Mouse (Mus musculus): Measurements from ENCODE around the gene Slc43a1. TPM values are rescaled to one million over a fixed set of nuclear protein-coding genes. Genes with fewer than 3 reads are reported as not detected.

Gene Slc43a1
- total RNA-seq, 4 experiments from 2014 or later = 8.0 to 28.2 (median 14.4) TPM

GRCm38 (mm10) chr2:84865616-84866571 lies 27.2 kb downstream of the Slc43a1 start:
- DNase-seq (ENCODE audit: low spot score in 2 of 2) = peak in 1 of 2 experiments; percentile 40

DNA sequence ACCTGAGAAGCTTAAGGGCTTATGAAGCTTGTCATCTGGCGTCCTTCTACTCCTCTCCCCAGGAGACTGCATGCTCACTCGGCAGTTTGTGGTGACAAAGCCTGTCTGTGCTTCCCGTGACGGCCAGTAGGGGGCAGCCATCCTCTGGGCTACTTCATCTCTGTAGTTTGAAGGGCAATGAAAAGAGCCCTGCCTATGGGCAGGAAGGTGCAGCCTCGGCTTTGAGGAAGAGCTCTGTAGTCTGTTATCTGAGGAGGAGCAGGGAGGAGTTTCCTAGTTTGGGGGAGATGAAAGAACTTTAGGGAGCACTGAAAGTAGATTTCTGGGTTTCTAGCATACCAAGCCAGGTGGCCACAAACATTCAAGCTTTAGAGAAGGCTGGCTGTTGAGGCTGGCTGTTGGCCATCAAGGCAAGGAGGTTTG lies 29.9 kb downstream of the Slc43a1 start:
- DNase-seq (ENCODE audit: low spot score in 2 of 2) = peak in 1 of 2 experiments; percentile 38

- DNase-seq (ENCODE audit: low spot score in 2 of 2) = no peak
Measured at GRCm38 (mm10) chr2:84868977-84869376, 30.3 kb downstream of the Slc43a1 start.

- DNase-seq (ENCODE audit: low spot score in 2 of 2) = no peak
Measured at GRCm38 (mm10) chr2:84870623-84871160, 32.0 kb downstream of the Slc43a1 start.

GRCm38 (mm10) chr2:84872105-84872716 lies 33.6 kb downstream of the Slc43a1 start:
- peak in 1 of 2 experiments; percentile 56 for DNase-seq (ENCODE audit: low spot score in 2 of 2)

- no peak for DNase-seq (ENCODE audit: low spot score in 2 of 2)
Measured at GRCm38 (mm10) chr2:84875842-84876241, 37.2 kb downstream of the Slc43a1 start.

GRCm38 (mm10) chr2:84880590-84880989 lies 41.9 kb downstream of the Slc43a1 start:
- DNase-seq (ENCODE audit: low spot score in 2 of 2) = no peak

GRCm38 (mm10) chr2:84882606-84883005 lies 44.0 kb downstream of the Slc43a1 start:
- DNase-seq (ENCODE audit: low spot score in 2 of 2) = no peak

DNA sequence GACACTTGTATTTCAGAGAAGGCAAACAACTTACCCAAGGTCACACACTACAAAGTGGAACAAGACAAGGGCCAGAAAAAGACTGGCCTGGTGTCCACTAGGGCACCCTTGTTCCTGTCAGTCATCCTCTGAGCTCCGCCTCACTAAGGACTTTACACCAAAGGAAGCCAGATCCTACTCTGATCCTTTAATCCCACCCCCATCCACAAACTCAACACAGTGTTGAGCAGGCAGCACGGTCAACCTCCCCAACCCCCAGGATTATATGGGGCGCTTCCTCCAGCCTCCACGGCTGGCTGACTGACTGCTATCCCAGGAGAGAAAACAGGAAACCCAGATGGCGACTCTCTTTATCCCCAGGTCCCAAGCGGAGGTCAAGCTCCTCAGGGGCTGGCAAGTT lies 44.4 kb downstream of the Slc43a1 start:
- no peak for DNase-seq (ENCODE audit: low spot score in 2 of 2)

- no peak for DNase-seq (ENCODE audit: low spot score in 2 of 2)
Measured at GRCm38 (mm10) chr2:84883530-84883929, 44.9 kb downstream of the Slc43a1 start.

- no peak for DNase-seq (ENCODE audit: low spot score in 2 of 2)
Measured at GRCm38 (mm10) chr2:84883942-84884341, 45.3 kb downstream of the Slc43a1 start.

DNA sequence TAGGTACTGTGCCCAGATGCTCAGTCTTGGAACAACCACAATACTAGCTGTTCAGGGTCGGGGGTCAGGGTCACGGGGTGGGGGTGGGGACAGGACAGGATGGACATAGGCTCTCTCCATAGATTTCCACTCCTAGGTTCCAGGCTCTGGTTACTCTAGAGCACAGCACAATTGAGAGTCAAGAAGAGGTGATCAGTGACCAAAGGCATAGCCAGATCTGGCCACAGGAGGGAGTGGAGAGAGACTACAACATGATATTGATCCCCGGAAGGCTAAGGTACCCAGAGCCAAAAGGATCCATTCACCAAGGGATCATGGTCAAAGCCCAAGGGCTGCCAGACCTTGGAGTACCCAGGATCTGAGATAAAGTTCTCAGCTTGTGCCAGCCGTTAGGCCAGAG lies 46.0 kb downstream of the Slc43a1 start:
- no peak for DNase-seq (ENCODE audit: low spot score in 2 of 2)

DNA sequence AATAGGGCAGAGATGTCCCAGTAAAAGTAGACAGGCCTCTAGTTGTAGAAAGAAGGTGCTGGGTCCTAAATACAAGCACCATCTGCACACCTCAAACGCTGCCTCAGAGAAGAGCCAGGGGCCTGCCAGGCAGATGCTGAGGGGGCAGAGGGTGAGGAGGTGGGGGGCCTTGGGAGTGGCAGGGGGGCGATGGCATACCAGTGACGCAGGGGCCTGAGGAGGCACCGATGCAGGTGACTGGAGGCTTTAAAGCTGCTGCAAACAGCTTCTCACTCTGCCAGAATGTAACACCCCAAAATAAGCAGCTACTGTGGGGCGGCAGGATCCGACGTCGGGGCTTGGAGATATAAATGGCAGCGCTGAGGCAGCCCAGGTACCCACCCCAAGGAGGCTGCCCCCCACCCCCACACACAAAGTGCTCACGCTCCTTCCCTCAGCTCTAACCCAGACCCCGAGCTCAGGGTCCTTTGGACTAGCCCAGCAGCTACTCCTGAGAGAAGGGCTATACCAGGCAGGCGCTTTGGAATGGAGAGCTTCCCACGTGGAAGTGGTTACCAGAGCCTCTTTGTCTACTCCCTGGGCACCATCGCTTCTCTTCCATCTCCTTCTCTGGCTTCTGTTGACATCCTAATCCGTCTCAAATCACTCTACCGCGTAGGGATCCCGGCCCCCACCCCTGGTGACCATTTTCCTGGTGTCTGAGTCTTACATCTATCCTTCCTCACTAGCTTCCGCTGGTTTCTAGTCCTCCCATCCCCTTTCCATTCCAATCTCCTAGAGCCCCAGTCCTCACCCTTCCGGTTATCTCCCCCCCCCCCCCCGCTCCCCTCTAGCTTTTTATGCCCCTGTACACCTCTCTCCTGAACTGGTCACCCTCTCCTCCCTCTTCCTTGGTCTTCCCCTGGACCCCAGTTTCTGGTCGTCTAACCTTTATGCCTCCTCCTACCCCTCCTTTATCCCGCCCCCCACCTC lies 46.7 kb downstream of the Slc43a1 start:
- no peak for DNase-seq (ENCODE audit: low spot score in 2 of 2)

DNA sequence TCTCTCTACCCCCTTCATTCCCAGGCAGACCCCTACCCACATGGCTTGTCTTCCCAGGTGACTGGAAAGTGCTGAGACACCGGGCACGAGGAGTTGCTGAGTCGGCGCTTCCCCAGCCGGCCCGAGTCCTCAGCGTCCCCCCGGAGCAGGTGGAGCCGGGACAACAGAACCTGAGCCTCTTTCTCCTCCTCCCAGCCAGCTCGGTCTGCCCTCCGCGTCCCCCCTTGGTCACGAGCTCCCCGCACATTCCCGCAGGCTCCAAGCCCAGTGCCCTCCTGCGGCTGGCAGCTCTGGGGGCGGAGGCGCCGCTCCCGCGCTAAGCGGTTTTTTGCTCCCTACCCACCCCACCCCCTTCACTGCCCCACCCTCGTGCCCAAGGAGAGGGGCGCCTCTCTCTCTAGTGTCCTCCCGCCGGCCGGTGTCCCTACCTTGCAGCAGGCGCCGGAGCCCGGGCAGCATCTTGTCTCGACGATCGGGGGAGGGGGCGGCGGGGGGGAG lies 47.6 kb downstream of the Slc43a1 start, which contains the start of gene Rtn4rl2:
TSS of gene Rtn4rl2 (minus strand) at position 477 of the 498 bp plus-strand sequence.
- no peak for DNase-seq (ENCODE audit: low spot score in 2 of 2)

GRCm38 (mm10) chr2:84886821-84887281 lies 48.2 kb downstream of the Slc43a1 start:
- no peak for DNase-seq (ENCODE audit: low spot score in 2 of 2)

- DNase-seq (ENCODE audit: low spot score in 2 of 2) = peak in 1 of 2 experiments; percentile 23
Measured at GRCm38 (mm10) chr2:84887411-84888271, 49.0 kb downstream of the Slc43a1 start.

DNA sequence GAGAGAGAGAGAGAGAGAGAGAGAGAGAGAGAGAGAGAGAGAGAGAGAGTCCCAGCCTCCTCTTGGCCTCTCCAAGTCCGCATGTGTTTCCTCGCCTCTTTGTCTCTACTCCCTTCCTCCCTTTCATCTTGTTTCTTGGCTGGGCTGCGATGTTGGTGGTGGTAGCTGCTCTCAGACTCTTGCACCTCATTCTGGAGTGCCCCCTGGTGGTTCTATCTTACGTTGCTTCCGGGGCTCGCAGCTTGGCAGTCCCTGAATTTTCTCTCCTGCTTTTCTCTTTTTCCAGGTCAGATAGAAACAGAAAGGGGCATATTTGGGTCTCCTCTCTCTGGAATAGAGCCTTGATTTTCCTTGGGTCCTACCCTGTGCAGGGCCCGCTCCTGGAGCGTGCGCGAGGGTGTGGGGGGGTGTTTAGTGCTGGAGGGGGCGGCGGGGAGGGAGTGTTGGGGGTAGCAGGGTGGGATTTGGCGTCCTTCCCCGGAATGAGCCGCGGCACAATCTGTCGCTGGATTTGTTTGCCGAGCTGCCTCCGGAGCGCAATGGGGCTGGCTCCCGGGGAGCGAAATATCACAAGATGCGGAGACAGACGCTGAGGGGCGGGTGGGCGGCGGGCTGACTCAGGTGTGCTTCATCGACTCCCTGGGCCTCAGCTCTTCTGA lies 50.1 kb downstream of the Slc43a1 start:
- peak; percentile 65 to 69 for DNase-seq (ENCODE audit: low spot score in 2 of 2)

- DNase-seq (ENCODE audit: low spot score in 2 of 2) = no peak
Measured at GRCm38 (mm10) chr2:84889316-84890044, 50.8 kb downstream of the Slc43a1 start.

DNA sequence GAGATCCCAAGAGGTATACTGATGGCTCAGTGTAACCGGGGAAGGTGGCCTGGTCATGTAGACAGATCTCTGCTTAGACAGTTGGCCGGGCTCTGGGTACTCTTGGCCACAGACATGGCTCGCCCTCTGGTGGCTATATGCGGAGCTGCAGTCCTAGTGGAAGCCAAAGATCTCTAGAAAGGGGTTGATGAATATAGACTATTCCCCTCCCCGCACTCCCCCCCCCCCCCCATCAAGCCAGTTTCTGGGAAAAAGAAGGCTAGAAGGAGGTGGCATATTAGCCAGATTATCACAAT lies 51.3 kb downstream of the Slc43a1 start:
- peak; percentile 73 to 75 for DNase-seq (ENCODE audit: low spot score in 2 of 2)

Measured in gastrocnemius, adult 8-10 months (tissue).